In genomic region chr9:15045740-15046139, GRCm38 (mm10) we compare ENCODE assay signal across 8 mouse cellular contexts. TPM values are rescaled to one million over a fixed set of nuclear protein-coding genes. Genes with fewer than 3 reads are reported as not detected.
A peak's percentile ranks its signal among the peaks of the same experiment; 100 is the strongest.
DNase-seq lines count a peak whose midpoint lies in the region; ATAC-seq and TF ChIP-seq lines count a peak whose summit lies in the region.

No protein-coding gene starts in this region.

- H3K4me1 ChIP-seq in embryonic facial prominence, embryonic 12.5 days: peaks cover 20% of the 10 kb centered on the region
- H3K4me1 ChIP-seq in intestine, embryonic 16.5 days (ENCODE audit: control insufficient read depth, insufficient read depth, low read length): peaks cover 12% of the 10 kb centered on the region
- peaks cover 22% of the 10 kb centered on the region for H3K4me1 ChIP-seq in neural tube, embryonic 12.5 days

- H3K27me3 ChIP-seq in embryonic facial prominence, embryonic 12.5 days: no peaks in the 10 kb centered on the region
- H3K27me3 ChIP-seq in intestine, embryonic 16.5 days (replicated peaks; ENCODE audit: control insufficient read depth, insufficient read depth, low read length): no peaks in the 10 kb centered on the region
- H3K27me3 ChIP-seq in neural tube, embryonic 12.5 days (replicated peaks): no peaks in the 10 kb centered on the region

- no peak for DNase-seq in layer of hippocampus, adult 2 months (ENCODE audit: low spot score in 2 of 2)
- no peak for DNase-seq in layer of hippocampus, adult 9-11 months
- no peak for DNase-seq in spleen, adult 12 weeks (ENCODE audit: low spot score)
- no peak for DNase-seq in layer of hippocampus, postnatal 14 days (ENCODE audit: low spot score in 2 of 2)
- DNase-seq in right cerebral cortex, postnatal 36 days (ENCODE audit: low spot score in 2 of 2): no peak

- no peak for ATAC-seq in embryonic facial prominence, embryonic 12.5 days (ENCODE audit: insufficient number of reproducible peaks, insufficient read depth, low FRiP score, low TSS enrichment)
- peak; percentile 24; the same call in 1 of the 2 replicates for ATAC-seq in intestine, embryonic 16.5 days
- ATAC-seq in neural tube, embryonic 12.5 days (ENCODE audit: low FRiP score, low read depth): no peak

- no peaks in the 10 kb centered on the region for H3K36me3 ChIP-seq in embryonic facial prominence, embryonic 12.5 days
- no peaks in the 10 kb centered on the region for H3K36me3 ChIP-seq in intestine, embryonic 16.5 days (ENCODE audit: control insufficient read depth, insufficient read depth, low read length)
- H3K36me3 ChIP-seq in neural tube, embryonic 12.5 days: 0 out of 2 replicates have a peak, but pooled peaks cover 2% of the 10 kb centered on the region

- peak overlapping the region; percentile 88; the same call in 1 of the 2 replicates for H3K27ac ChIP-seq in layer of hippocampus, adult 2 months
- H3K27ac ChIP-seq in embryonic facial prominence, embryonic 12.5 days: peak overlapping the region; percentile 88
- H3K27ac ChIP-seq in intestine, embryonic 16.5 days (ENCODE audit: low read length): peak overlapping the region; percentile 91; the same call in 1 of the 2 replicates
- H3K27ac ChIP-seq in neural tube, embryonic 12.5 days: 0 out of 2 replicates have a peak overlapping the region, but pooled peaks have one; percentile 89

- H3K4me3 ChIP-seq in layer of hippocampus, adult 2 months: peak overlapping the region; percentile 81
- H3K4me3 ChIP-seq in embryonic facial prominence, embryonic 12.5 days: peak overlapping the region; percentile 81
- H3K4me3 ChIP-seq in intestine, embryonic 16.5 days (ENCODE audit: low read length): peak overlapping the region; percentile 85
- peak overlapping the region; percentile 83 for H3K4me3 ChIP-seq in neural tube, embryonic 12.5 days

- peak overlapping the region; percentile 69 for H3K4me2 ChIP-seq in embryonic facial prominence, embryonic 12.5 days (replicated peaks)
- peak overlapping the region; percentile 89 for H3K4me2 ChIP-seq in intestine, embryonic 16.5 days (ENCODE audit: low read depth, low read length)
- peak overlapping the region; percentile 65 for H3K4me2 ChIP-seq in neural tube, embryonic 12.5 days (replicated peaks)

- H3K9ac ChIP-seq in embryonic facial prominence, embryonic 12.5 days: peak overlapping the region; percentile 89
- H3K9ac ChIP-seq in intestine, embryonic 16.5 days (ENCODE audit: low read depth, low read length): peak overlapping the region; percentile 87
- peak overlapping the region; percentile 93 for H3K9ac ChIP-seq in neural tube, embryonic 12.5 days

- 43% methylated on average over 10 of the region's 10 CpGs for WGBS in embryonic facial prominence, embryonic 12.5 days
- 41% methylated on average over 10 of the region's 10 CpGs for WGBS in intestine, embryonic 16.5 days
- 39% methylated on average over 10 of the region's 10 CpGs for WGBS in neural tube, embryonic 12.5 days

- no peak for TF ChIP-seq CTCF in layer of hippocampus, adult 2 months (conservative IDR thresholded peaks at IDR 0.05)

- H3K9me3 ChIP-seq in embryonic facial prominence, embryonic 12.5 days: no peaks in the 10 kb centered on the region
- no peaks in the 10 kb centered on the region for H3K9me3 ChIP-seq in intestine, embryonic 16.5 days (ENCODE audit: control insufficient read depth, low read length)
- H3K9me3 ChIP-seq in neural tube, embryonic 12.5 days: no peaks in the 10 kb centered on the region

RNA-seq across cellular contexts. Expression of gene Panx1, which starts 0.5 kb away (rescaled TPM):
- 10 to 100 TPM; 26.2 to 33.3 TPM for total RNA-seq in layer of hippocampus, adult 2 months (2021)
- polyA plus RNA-seq in embryonic facial prominence, embryonic 12.5 days (2016; fragmentation: Nextera tagmentation; extraction: Ambion mirVana): 68.5 and 75.9 TPM in 2 replicates
- 27.8 and 30.3 TPM in 2 replicates for polyA plus RNA-seq in intestine, embryonic 16.5 days (2015; fragmentation: Nextera tagmentation; extraction: Ambion mirVana)
- 132 and 139 TPM in 2 replicates for polyA plus RNA-seq in neural tube, embryonic 12.5 days (2016; fragmentation: Nextera tagmentation; extraction: Ambion mirVana)
- total RNA-seq in layer of hippocampus, postnatal 14 days (2021): 10 to 100 TPM; 42.4 to 48.1 TPM
